Mouse (Mus musculus): Measurements from ENCODE around the gene Gm266. TPM values are rescaled to one million over a fixed set of nuclear protein-coding genes. Genes with fewer than 3 reads are reported as not detected.
A peak's percentile ranks its signal among the peaks of the same experiment; 100 is the strongest.

Gm266 gene
- polyA plus RNA-seq, 1 experiment from 2014 or later, result 0.62 TPM

GRCm38 (mm10) chr12:111454543-111455280 lies 30.9 kb downstream of the Gm266 start:
- Histone ChIP-seq H3K27ac (replicated peaks) (no peak overlapping the region), H3K27me3 (peaks cover 24% of the 10 kb centered on the region), H3K4me3 (replicated peaks) (no peak overlapping the region), H3K9me3 (replicated peaks) (no peaks in the 10 kb centered on the region), H3K9ac (no peak overlapping the region), H3K4me1 (replicated peaks) (peaks cover 32% of the 10 kb centered on the region), H3K36me3 (replicated peaks) (peaks cover 55% of the 10 kb centered on the region), H3K4me2 (no peak overlapping the region)
- ATAC-seq (ENCODE audit: insufficient read depth), result no peak
- 68% methylated on average over 10 of the region's 10 CpGs for WGBS (ENCODE audit: insufficient replicate concordance)

GRCm38 (mm10) chr12:111454021-111454420 lies 31.6 kb downstream of the Gm266 start:
- ATAC-seq (ENCODE audit: insufficient read depth), result no peak
- no peak overlapping the region for H3K9ac ChIP-seq
- peaks cover 62% of the 10 kb centered on the region for H3K36me3 ChIP-seq (replicated peaks)
- peaks cover 21% of the 10 kb centered on the region for H3K27me3 ChIP-seq
- 56% methylated on average over 4 of the region's 4 CpGs for WGBS (ENCODE audit: insufficient replicate concordance)
- H3K4me3 ChIP-seq (replicated peaks), result no peak overlapping the region
- H3K9me3 ChIP-seq (replicated peaks), result no peaks in the 10 kb centered on the region
- H3K4me2 ChIP-seq, result no peak overlapping the region
- no peak overlapping the region for H3K27ac ChIP-seq (replicated peaks)
- H3K4me1 ChIP-seq (replicated peaks), result peaks cover 38% of the 10 kb centered on the region

GRCm38 (mm10) chr12:111451561-111451960 lies 34.1 kb downstream of the Gm266 start:
- no peak overlapping the region for H3K4me2 ChIP-seq
- peaks cover 87% of the 10 kb centered on the region for H3K36me3 ChIP-seq (replicated peaks)
- H3K4me1 ChIP-seq (replicated peaks), result peaks cover 55% of the 10 kb centered on the region
- H3K4me3 ChIP-seq (replicated peaks), result no peak overlapping the region
- 83% methylated on average over 7 of the region's 7 CpGs for WGBS (ENCODE audit: insufficient replicate concordance)
- H3K27ac ChIP-seq (replicated peaks), result no peak overlapping the region
- no peaks in the 10 kb centered on the region for H3K9me3 ChIP-seq (replicated peaks)
- no peak overlapping the region for H3K9ac ChIP-seq
- H3K27me3 ChIP-seq, result peaks cover 2% of the 10 kb centered on the region
- ATAC-seq (ENCODE audit: insufficient read depth), result no peak

GRCm38 (mm10) chr12:111450359-111450758 lies 35.3 kb downstream of the Gm266 start:
- ATAC-seq (ENCODE audit: insufficient read depth), result no peak
- no peak overlapping the region for H3K27ac ChIP-seq (replicated peaks)
- H3K9ac ChIP-seq, result no peak overlapping the region
- peaks cover 99% of the 10 kb centered on the region for H3K36me3 ChIP-seq (replicated peaks)
- peaks cover 7% of the 10 kb centered on the region for H3K27me3 ChIP-seq
- no peak overlapping the region for H3K4me3 ChIP-seq (replicated peaks)
- H3K4me2 ChIP-seq, result no peak overlapping the region
- H3K9me3 ChIP-seq (replicated peaks), result no peaks in the 10 kb centered on the region
- H3K4me1 ChIP-seq (replicated peaks), result peaks cover 62% of the 10 kb centered on the region
- WGBS (ENCODE audit: insufficient replicate concordance), result 80% methylated on average over 6 of the region's 6 CpGs

GRCm38 (mm10) chr12:111448931-111449705 lies 36.5 kb downstream of the Gm266 start:
- Histone ChIP-seq H3K27me3 (peaks cover 13% of the 10 kb centered on the region), H3K4me2 (no peak overlapping the region), H3K4me3 (replicated peaks) (no peak overlapping the region), H3K36me3 (replicated peaks) (peaks cover 100% of the 10 kb centered on the region), H3K9me3 (replicated peaks) (no peaks in the 10 kb centered on the region), H3K4me1 (replicated peaks) (peaks cover 64% of the 10 kb centered on the region), H3K9ac (no peak overlapping the region), H3K27ac (replicated peaks) (no peak overlapping the region)
- WGBS (ENCODE audit: insufficient replicate concordance), result 62% methylated on average over 13 of the region's 14 CpGs
- no peak for ATAC-seq (ENCODE audit: insufficient read depth)

GRCm38 (mm10) chr12:111447898-111448760 lies 37.5 kb downstream of the Gm266 start:
- no peak overlapping the region for H3K4me3 ChIP-seq (replicated peaks)
- H3K9ac ChIP-seq, result no peak overlapping the region
- H3K4me2 ChIP-seq, result no peak overlapping the region
- 76% methylated on average over 22 of the region's 22 CpGs for WGBS (ENCODE audit: insufficient replicate concordance)
- peaks cover 92% of the 10 kb centered on the region for H3K36me3 ChIP-seq (replicated peaks)
- H3K27me3 ChIP-seq, result peaks cover 13% of the 10 kb centered on the region
- ATAC-seq (ENCODE audit: insufficient read depth), result no peak
- no peak overlapping the region for H3K27ac ChIP-seq (replicated peaks)
- H3K4me1 ChIP-seq (replicated peaks), result peaks cover 58% of the 10 kb centered on the region
- no peaks in the 10 kb centered on the region for H3K9me3 ChIP-seq (replicated peaks)

GRCm38 (mm10) chr12:111447350-111447749 lies 38.3 kb downstream of the Gm266 start:
- 0 out of 2 replicates have a peak overlapping the region, but pooled peaks have one; percentile 24 for H3K27ac ChIP-seq (replicated peaks)
- H3K27me3 ChIP-seq, result peaks cover 13% of the 10 kb centered on the region
- H3K36me3 ChIP-seq (replicated peaks), result peaks cover 84% of the 10 kb centered on the region
- 74% methylated on average over 9 of the region's 9 CpGs for WGBS (ENCODE audit: insufficient replicate concordance)
- no peak overlapping the region; the same call in 1 of the 2 replicates for H3K4me2 ChIP-seq
- no peak overlapping the region for H3K4me3 ChIP-seq (replicated peaks)
- no peak overlapping the region for H3K9ac ChIP-seq
- no peaks in the 10 kb centered on the region for H3K9me3 ChIP-seq (replicated peaks)
- ATAC-seq (ENCODE audit: insufficient read depth), result no peak
- peaks cover 60% of the 10 kb centered on the region for H3K4me1 ChIP-seq (replicated peaks)

- Histone ChIP-seq H3K9me3 (replicated peaks) (no peaks in the 10 kb centered on the region), H3K4me1 (replicated peaks) (peaks cover 66% of the 10 kb centered on the region), H3K9ac (no peak overlapping the region), H3K27ac (replicated peaks) (peak overlapping the region; percentile 24; the same call in 1 of the 2 replicates), H3K36me3 (replicated peaks) (peaks cover 78% of the 10 kb centered on the region), H3K27me3 (peaks cover 13% of the 10 kb centered on the region), H3K4me3 (replicated peaks) (peak overlapping the region; percentile 69), H3K4me2 (peak overlapping the region; percentile 90)
- ATAC-seq (ENCODE audit: insufficient read depth), result no peak
- 81% methylated on average over 5 of the region's 5 CpGs for WGBS (ENCODE audit: insufficient replicate concordance)
Measured at GRCm38 (mm10) chr12:111446745-111447144, 38.9 kb downstream of the Gm266 start.

- 57% methylated on average over 27 of the region's 27 CpGs for WGBS (ENCODE audit: insufficient replicate concordance)
- peaks cover 13% of the 10 kb centered on the region for H3K27me3 ChIP-seq
- H3K36me3 ChIP-seq (replicated peaks), result peaks cover 71% of the 10 kb centered on the region
- peak overlapping the region; percentile 84 for H3K9ac ChIP-seq
- H3K27ac ChIP-seq (replicated peaks), result peak overlapping the region; percentile 98
- peak overlapping the region; percentile 90 for H3K4me2 ChIP-seq
- H3K9me3 ChIP-seq (replicated peaks), result no peaks in the 10 kb centered on the region
- H3K4me3 ChIP-seq (replicated peaks), result peak overlapping the region; percentile 69
- peaks cover 73% of the 10 kb centered on the region for H3K4me1 ChIP-seq (replicated peaks)
- ATAC-seq (ENCODE audit: insufficient read depth), result no peak
Measured at GRCm38 (mm10) chr12:111445890-111446613, 39.6 kb downstream of the Gm266 start.

GRCm38 (mm10) chr12:111445161-111445889 lies 40.3 kb downstream of the Gm266 start:
- H3K4me3 ChIP-seq (replicated peaks), result peak overlapping the region; percentile 69
- peaks cover 79% of the 10 kb centered on the region for H3K4me1 ChIP-seq (replicated peaks)
- WGBS (ENCODE audit: insufficient replicate concordance), result 20% methylated on average over 52 of the region's 52 CpGs
- peak overlapping the region; percentile 98 for H3K27ac ChIP-seq (replicated peaks)
- peak overlapping the region; percentile 90 for H3K4me2 ChIP-seq
- H3K36me3 ChIP-seq (replicated peaks), result peaks cover 64% of the 10 kb centered on the region
- ATAC-seq (ENCODE audit: insufficient read depth), result no peak
- peaks cover 13% of the 10 kb centered on the region for H3K27me3 ChIP-seq
- no peaks in the 10 kb centered on the region for H3K9me3 ChIP-seq (replicated peaks)
- H3K9ac ChIP-seq, result peak overlapping the region; percentile 84
